In genomic region chr5:129454802-129455528, GRCm38 (mm10) we compare ENCODE assay signal across 7 mouse cellular contexts. TPM values are rescaled to one million over a fixed set of nuclear protein-coding genes. Genes with fewer than 3 reads are reported as not detected.
DNase-seq lines count a peak whose midpoint lies in the region; ATAC-seq lines count a peak whose summit lies in the region.

No protein-coding gene starts in this region.

- H3K4me1 ChIP-seq in intestine, embryonic 14.5 days (replicated peaks; ENCODE audit: control insufficient read depth, insufficient read depth, low read length): peaks cover 11% of the 10 kb centered on the region

- H3K4me3 ChIP-seq in intestine, embryonic 14.5 days (ENCODE audit: low read depth, low read length): peak overlapping the region; percentile 16; the same call in 1 of the 2 replicates

- H3K27me3 ChIP-seq in intestine, embryonic 14.5 days (replicated peaks; ENCODE audit: control insufficient read depth, insufficient read depth, low read length): no peaks in the 10 kb centered on the region

- H3K9me3 ChIP-seq in intestine, embryonic 14.5 days (ENCODE audit: control insufficient read depth, low read length): no peaks in the 10 kb centered on the region

- no peaks in the 10 kb centered on the region for H3K36me3 ChIP-seq in intestine, embryonic 14.5 days (ENCODE audit: control insufficient read depth, insufficient read depth, low read length)

- peak overlapping the region; percentile 38 for H3K4me2 ChIP-seq in intestine, embryonic 14.5 days (ENCODE audit: low read length)

- H3K27ac ChIP-seq in intestine, embryonic 14.5 days (ENCODE audit: low read depth): peak overlapping the region; percentile 54; the same call in 1 of the 2 replicates

- peak; percentile 91 for ATAC-seq in intestine, embryonic 14.5 days (replicated peaks; ENCODE audit: low FRiP score, low TSS enrichment, low read depth)
- peak; percentile 81 for ATAC-seq in megakaryocyte progenitor cell, adult 5-6 weeks (replicated peaks; ENCODE audit: poor library complexity)

- WGBS in intestine, embryonic 14.5 days: 12% methylated on average over 13 of the region's 13 CpGs

- H3K9ac ChIP-seq in intestine, embryonic 14.5 days (ENCODE audit: low read length): no peak overlapping the region

- DNase-seq in adrenal gland, postnatal 4 days (ENCODE audit: low spot score in 2 of 2): peak; percentile 11 to 50
- peak; percentile 79 for DNase-seq in embryo, embryonic 9.5 days (ENCODE audit: extremely low spot score)
- DNase-seq in gastrocnemius, postnatal 4 days (ENCODE audit: low spot score in 2 of 2): peak; percentile 64 to 85
- peak; percentile 78 for DNase-seq in intestine, embryonic 14.5 days (ENCODE audit: low spot score)
- DNase-seq in left cerebral cortex, adult 9 months (ENCODE audit: low spot score in 2 of 2): peak; percentile 44 to 88
- DNase-seq in skeletal muscle tissue, adult 2 months (ENCODE audit: low read depth, low spot score): peak; percentile 81

RNA-seq across cellular contexts. Expression of gene Sfswap, which starts 46.1 kb away (rescaled TPM):
- 10 to 100 TPM; 96.7 to 97.2 TPM for total RNA-seq in adrenal gland, postnatal 4 days (2021)
- 10 to 100 TPM; 60.5 to 74.0 TPM for total RNA-seq in gastrocnemius, postnatal 4 days (2021)
- polyA plus RNA-seq in intestine, embryonic 14.5 days (2014; fragmentation: Nextera tagmentation; extraction: Ambion mirVana): 43.8 and 45.7 TPM in 2 replicates
- total RNA-seq in megakaryocyte progenitor cell, adult 5-6 weeks (2015): 42.3 and 60.8 TPM in 2 replicates
- total RNA-seq in megakaryocyte progenitor cell, adult 5-6 weeks (2017): 57.1 and 66.2 TPM in 2 replicates

Comparison
In these comparisons a context has a peak if more than half of its experiments do, and no peak if none do; other contexts are left out.
1. Peak in every context shown above with its lines: DNase-seq, ATAC-seq, H3K4me3 ChIP-seq and H3K27ac ChIP-seq.
2. DNase-seq: peak in every context shown above with its lines; median percentile 81 in skeletal muscle tissue, adult 2 months; 79 in embryo, embryonic 9.5 days; 78 in intestine, embryonic 14.5 days; 74 in gastrocnemius, postnatal 4 days; 66 in left cerebral cortex, adult 9 months; 30 in adrenal gland, postnatal 4 days.